Mouse (Mus musculus) urinary bladder, postnatal 4 days (tissue): Measurements from ENCODE around the gene Lysmd2.
"Not testable (repeated sequence)": the region's sequence is repeated elsewhere in the genome, so short reads cannot be mapped to it uniquely, and the experiment has no call there.

Source experiments
- DNase-seq, 2 experiments: peaks; one replicate each; pipeline ENCODE4 v3.0.0; 2021 to 2022; ENCODE audit warnings: low spot score in 2 of 2

The Lysmd2 gene

GRCm38 (mm10) chr9:75625556-75626307 is at the start of gene Lysmd2:
Lysmd2 (plus strand) TSS chr9:75625741.
- peak; percentile 78 to 79 for DNase-seq

- no peak for DNase-seq
Measured at GRCm38 (mm10) chr9:75579321-75579720, 46.2 kb upstream of the Lysmd2 start.

GRCm38 (mm10) chr9:75581694-75582350 is 43.7 kb upstream of the Lysmd2 start:
- no peak for DNase-seq

- DNase-seq: no peak
Measured at GRCm38 (mm10) chr9:75589850-75590790, 35.4 kb upstream of the Lysmd2 start.

- no peak for DNase-seq
Measured at GRCm38 (mm10) chr9:75593481-75593880, 32.1 kb upstream of the Lysmd2 start.

DNA sequence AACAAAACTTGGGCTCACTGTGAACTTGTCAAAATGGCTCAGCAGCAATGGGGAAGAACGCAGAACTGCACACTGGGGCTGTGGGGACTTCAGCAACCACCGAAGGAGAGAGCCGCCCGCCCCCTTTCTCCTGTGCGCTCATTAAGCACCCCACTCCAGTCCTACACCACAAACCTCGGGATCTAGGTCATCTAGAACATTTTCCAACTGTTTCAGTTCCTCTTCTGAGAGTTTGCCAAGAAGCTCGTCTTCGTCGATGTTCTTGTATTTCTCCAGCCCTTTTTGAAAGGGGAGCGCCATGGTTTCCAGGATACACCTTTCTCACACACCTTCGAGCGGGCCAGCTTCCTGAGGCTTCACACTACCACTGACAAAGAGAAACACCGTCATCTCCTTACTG is 28.5 kb upstream of the Lysmd2 start:
- DNase-seq: no peak

DNA sequence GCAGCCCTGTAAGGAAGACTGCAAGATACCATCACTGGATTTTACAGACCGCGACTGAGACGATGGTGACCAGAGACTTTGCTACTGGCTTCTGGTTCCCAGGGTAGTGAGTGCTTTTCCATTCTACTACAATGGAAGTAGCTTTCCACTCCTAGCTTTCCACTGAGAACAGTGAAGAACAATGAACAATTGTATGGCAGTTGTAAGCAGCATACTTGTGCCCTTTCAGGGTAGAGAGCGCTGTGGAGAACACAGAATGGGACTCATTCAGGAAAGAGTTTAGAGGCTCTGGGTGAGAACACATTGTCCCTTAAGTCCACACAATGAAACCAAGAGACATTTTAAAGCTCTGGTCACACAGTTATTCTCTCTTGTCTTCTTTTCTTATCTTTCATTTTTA is 27.9 kb upstream of the Lysmd2 start:
- DNase-seq: no peak

GRCm38 (mm10) chr9:75599191-75599841 is 26.2 kb upstream of the Lysmd2 start:
- DNase-seq: no peak

- peak in 1 of 2 experiments; percentile 49 for DNase-seq
Measured at GRCm38 (mm10) chr9:75600166-75600934, 25.2 kb upstream of the Lysmd2 start.

DNA sequence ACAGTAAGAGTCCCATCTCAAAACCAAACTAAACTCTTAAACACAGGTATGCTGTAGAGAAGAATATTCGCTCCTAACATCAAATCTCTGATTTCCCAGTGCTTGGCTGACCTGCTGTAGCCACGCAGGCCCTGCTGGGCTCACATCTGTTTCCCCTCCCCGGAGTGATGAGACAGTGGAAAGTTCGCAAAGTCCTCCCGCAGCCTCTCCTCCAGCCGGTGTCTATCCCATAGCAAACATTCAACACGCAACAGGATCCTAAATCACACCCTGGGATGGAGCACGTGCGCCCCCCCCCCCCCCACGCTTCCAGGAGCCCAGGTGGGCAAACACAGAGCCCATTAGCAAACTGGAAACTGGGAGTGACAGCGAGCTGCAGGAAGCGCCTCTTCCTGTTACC is 24.0 kb upstream of the Lysmd2 start:
- no peak for DNase-seq

- DNase-seq: no peak
Measured at GRCm38 (mm10) chr9:75607496-75607895, 18.0 kb upstream of the Lysmd2 start.

- no peak for DNase-seq
Measured at GRCm38 (mm10) chr9:75609505-75609904, 16.0 kb upstream of the Lysmd2 start.

- DNase-seq: no peak
Measured at GRCm38 (mm10) chr9:75609965-75610364, 15.6 kb upstream of the Lysmd2 start.

DNA sequence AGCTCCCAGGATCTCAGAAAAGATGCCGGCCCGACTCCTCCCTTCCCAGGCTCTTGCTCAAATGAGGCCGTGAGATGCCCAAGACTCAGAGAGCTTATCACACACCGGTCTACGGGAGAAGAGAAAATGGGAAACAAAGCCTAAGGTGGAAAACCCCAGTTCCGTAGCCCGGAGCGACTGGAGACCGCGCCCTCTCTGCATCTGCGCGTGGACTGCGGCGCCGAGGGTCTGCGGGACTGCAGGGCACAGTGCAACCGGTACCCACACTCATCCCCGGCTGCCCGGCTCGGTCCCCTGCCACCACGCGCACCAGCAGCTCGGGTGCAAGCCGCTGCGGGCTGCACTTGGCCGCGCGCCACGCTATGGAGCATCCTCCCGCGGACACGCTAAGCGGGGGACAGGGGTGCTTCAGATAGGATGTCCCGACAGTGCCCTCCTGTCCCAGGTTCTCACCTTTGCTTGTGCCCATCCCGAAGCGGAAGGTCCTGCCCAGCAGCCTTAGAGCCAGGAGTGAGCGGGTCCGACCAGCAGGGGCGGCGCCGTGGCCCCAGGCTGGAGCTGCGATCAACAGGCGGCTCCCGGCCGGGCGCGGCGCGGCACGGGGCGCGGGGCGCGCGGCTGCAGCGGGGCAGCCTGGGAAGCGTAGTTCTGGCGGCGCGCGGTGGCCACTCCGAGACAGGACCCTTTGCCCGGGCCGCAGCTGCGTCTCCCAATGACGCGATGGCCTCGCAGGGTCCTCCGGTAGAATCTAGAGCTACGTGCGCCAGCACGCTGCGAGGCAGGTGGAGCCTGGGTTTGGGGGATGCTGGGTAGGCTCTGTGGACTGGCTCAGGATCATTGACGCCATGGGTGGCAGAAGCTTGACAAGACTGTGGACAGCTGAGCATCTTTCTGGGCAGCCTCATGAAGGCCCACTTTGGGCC is 14.7 kb upstream of the Lysmd2 start, which contains the start of gene Tmod2:
TSS of gene Tmod2 (minus strand) at position 755 of the 923 bp plus-strand sequence.
- DNase-seq: peak in 1 of 2 experiments; percentile 50

DNA sequence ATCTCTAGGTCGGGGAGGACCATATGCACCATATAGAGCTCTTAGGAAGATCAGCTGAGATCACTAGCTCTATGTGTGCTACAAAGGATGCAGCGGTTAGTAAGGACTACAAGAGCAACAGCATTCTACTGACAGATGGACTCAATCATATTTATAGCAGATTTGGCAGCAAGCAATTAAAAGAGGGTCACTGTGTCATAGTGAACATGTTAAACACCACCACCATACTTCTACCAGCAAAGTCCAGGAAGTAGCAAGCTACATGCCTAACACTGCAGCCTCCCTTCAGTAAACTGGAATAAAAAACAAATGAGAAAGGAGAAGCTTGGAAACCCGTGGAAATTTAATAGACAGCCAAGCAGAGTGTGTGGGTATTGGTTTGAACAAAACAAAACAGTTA is 9.0 kb upstream of the Lysmd2 start:
- no peak for DNase-seq

DNA sequence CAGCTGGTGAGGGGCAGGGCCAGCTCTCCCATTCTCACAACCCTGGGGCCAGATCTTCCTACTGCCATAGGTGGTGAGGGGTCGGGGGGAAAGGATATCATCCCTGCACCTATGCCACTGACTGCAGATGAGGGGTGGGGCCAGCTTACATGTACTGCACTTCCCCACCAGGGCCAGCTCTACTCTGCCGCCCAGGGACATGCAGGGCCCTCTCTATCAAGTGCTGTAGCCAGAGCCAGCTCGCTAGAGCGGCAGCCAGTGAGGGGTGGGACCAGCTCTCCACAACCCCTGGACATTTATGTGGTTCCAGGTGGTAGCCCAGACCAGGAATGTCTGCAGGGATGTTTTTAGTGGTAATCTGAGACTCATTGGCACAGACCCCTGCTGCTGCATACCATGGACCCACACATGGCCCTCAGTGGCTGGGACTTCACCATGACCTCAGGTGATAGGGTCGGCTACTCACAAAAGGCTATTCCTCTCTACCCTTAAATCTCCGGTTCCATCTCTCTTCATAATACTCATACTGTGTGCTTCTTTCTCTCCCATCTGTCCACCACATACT is 6.6 kb upstream of the Lysmd2 start:
- DNase-seq: no peak

- not testable (repeated sequence) for DNase-seq
Measured at GRCm38 (mm10) chr9:75619761-75620160, 5.8 kb upstream of the Lysmd2 start.

DNA sequence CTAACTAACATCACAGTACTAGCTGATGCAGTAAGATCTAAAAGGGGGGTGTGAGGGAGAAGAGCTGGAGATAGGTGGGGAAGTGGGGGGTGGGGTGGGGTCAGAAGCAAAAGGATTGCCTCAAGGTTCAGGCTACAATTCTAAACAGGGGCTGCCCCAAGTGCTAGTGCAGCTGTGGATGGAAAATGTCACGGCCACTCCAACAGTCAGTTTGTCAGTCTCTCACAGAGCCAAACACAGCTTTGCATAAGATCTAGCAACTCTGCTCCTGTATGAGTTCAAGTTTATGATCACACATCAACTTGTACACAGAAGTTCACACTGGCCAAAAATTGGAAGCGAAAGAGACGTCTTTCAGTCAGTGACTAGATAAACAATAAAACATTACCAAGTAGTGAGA is 4.1 kb upstream of the Lysmd2 start:
- DNase-seq: no peak

DNA sequence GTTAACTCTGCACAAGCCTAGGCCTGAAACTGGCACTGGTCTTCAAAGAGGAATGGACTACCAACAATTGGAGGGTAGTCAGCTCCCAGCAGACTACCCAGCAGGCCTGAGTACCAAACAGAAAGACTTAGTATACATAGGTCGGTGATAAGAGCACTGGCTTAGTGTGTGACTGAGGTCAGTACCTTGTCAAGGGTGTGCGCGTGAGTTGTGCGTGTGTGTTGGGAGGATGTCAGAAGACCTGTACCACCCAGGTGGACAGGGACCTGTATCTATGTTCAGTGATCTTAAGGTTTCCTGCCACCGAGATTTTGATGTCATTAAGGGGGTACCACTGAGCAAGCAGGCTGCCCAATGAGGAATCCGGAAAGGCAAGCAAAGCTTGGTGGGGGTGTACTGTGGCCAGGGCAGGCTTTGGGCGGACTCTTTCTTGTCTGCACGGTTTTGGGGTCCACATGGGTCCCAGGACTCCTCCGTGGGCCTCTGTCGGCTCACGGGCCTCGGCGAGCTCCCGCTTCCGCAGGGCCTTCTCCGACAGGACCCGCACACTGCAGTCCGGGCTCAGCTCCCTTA is 472 bp upstream of the Lysmd2 start:
- DNase-seq: no peak
